Mouse (Mus musculus): ENCODE data around the gene Nedd4.
"Not testable (repeated sequence)": the region's sequence is repeated elsewhere in the genome, so short reads cannot be mapped to it uniquely, and the experiment has no call there.

Nedd4 gene

GRCm38 (mm10) chr9:72652961-72653360 is 9.2 kb upstream of the Nedd4 start:
- peak; percentile 86 for DNase-seq (ENCODE audit: low spot score)

GRCm38 (mm10) chr9:72653533-72653932 is 8.6 kb upstream of the Nedd4 start:
- no peak for DNase-seq (ENCODE audit: low spot score)

GRCm38 (mm10) chr9:72654593-72655242 is 7.4 kb upstream of the Nedd4 start:
- peak; percentile 85 for DNase-seq (ENCODE audit: low spot score)

- DNase-seq (ENCODE audit: low spot score) = no peak
These were observed 6.5 kb upstream of the Nedd4 start for GRCm38 (mm10) chr9:72655602-72656001.

GRCm38 (mm10) chr9:72656491-72656890 is 5.7 kb upstream of the Nedd4 start:
- DNase-seq (ENCODE audit: low spot score) = no peak

- DNase-seq (ENCODE audit: low spot score) = no peak
These were observed 5.2 kb upstream of the Nedd4 start for GRCm38 (mm10) chr9:72656940-72657339.

GRCm38 (mm10) chr9:72657694-72658093 is 4.5 kb upstream of the Nedd4 start:
- DNase-seq (ENCODE audit: low spot score) = no peak

- no peak for DNase-seq (ENCODE audit: low spot score)
These were observed 2.0 kb upstream of the Nedd4 start for GRCm38 (mm10) chr9:72660139-72660538.

GRCm38 (mm10) chr9:72660911-72661310 is 1.2 kb upstream of the Nedd4 start:
- no peak for DNase-seq (ENCODE audit: low spot score)

- no peak for DNase-seq (ENCODE audit: low spot score)
These were observed 618 bp upstream of the Nedd4 start for GRCm38 (mm10) chr9:72661561-72661894.

- peak; percentile 92 for DNase-seq (ENCODE audit: low spot score)
These were observed 766 bp downstream of the Nedd4 start for GRCm38 (mm10) chr9:72662691-72663533.

- DNase-seq (ENCODE audit: low spot score) = no peak
These were observed 1.4 kb downstream of the Nedd4 start for GRCm38 (mm10) chr9:72663534-72663918.

GRCm38 (mm10) chr9:72664409-72665351 is 2.5 kb downstream of the Nedd4 start:
- no peak for DNase-seq (ENCODE audit: low spot score)

GRCm38 (mm10) chr9:72665517-72665916 is 3.4 kb downstream of the Nedd4 start:
- peak; percentile 79 for DNase-seq (ENCODE audit: low spot score)

- not testable (repeated sequence) for DNase-seq (ENCODE audit: low spot score)
These were observed 4.3 kb downstream of the Nedd4 start for GRCm38 (mm10) chr9:72666352-72667021.

- no peak for DNase-seq (ENCODE audit: low spot score)
These were observed 5.0 kb downstream of the Nedd4 start for GRCm38 (mm10) chr9:72667126-72667525.

- no peak for DNase-seq (ENCODE audit: low spot score)
These were observed 7.2 kb downstream of the Nedd4 start for GRCm38 (mm10) chr9:72669383-72669782.

GRCm38 (mm10) chr9:72672361-72672760 is 10.2 kb downstream of the Nedd4 start:
- DNase-seq (ENCODE audit: low spot score) = peak; percentile 87

GRCm38 (mm10) chr9:72674957-72675744 is 13.0 kb downstream of the Nedd4 start:
- no peak for DNase-seq (ENCODE audit: low spot score)

- DNase-seq (ENCODE audit: low spot score) = no peak
These were observed 13.6 kb downstream of the Nedd4 start for GRCm38 (mm10) chr9:72675745-72676200.

- DNase-seq (ENCODE audit: low spot score) = no peak
These were observed 15.5 kb downstream of the Nedd4 start for GRCm38 (mm10) chr9:72677659-72678058.
